Mouse (Mus musculus): ENCODE data around the gene Olfr263. TPM values are rescaled to one million over a fixed set of nuclear protein-coding genes. Genes with fewer than 3 reads are reported as not detected.

Gene Olfr263
- total and polyA plus RNA-seq, 3 experiments: not detected

- peak; percentile 85 for DNase-seq
These were observed 40.4 kb downstream of the Olfr263 start for GRCm38 (mm10) chr13:21169657-21170430.

DNA sequence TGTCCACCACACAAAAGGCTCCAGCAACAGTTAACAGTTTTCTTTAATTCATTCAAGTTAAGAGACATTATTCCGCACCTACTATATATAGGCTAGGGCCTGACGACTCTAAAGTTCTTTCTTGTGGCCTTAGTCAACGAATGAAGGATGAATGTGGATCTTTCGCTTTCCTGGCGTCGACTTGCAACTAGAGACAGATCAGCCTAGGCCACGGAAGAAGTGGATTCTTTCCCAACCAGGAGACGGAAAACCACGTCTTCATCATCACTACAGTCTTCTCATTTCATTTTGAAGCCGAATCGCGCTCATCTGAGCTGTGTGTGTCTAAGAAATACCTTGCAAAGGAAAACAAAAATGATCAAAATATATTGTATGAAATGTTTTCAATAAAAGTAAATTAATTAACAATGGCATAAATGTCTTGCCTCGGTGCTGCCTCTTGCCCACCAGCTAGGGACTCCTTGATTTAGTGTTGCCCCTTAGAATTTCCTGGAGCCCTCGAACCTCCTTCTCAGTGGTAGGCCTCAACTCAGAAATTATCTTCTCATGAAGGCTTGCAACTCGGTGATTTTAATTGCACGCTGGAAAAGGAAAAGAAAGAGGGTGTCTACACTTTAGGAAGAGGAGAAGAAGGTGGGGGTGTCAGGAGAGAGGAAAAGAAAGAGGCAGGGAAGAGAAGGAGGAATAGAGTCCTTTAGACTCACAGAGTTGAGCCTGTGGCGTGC lies 41.2 kb downstream of the Olfr263 start:
- DNase-seq: no peak

GRCm38 (mm10) chr13:21171156-21171530 lies 41.7 kb downstream of the Olfr263 start:
- DNase-seq: no peak

GRCm38 (mm10) chr13:21171600-21172150 lies 42.2 kb downstream of the Olfr263 start:
- peak; percentile 32 for DNase-seq

DNA sequence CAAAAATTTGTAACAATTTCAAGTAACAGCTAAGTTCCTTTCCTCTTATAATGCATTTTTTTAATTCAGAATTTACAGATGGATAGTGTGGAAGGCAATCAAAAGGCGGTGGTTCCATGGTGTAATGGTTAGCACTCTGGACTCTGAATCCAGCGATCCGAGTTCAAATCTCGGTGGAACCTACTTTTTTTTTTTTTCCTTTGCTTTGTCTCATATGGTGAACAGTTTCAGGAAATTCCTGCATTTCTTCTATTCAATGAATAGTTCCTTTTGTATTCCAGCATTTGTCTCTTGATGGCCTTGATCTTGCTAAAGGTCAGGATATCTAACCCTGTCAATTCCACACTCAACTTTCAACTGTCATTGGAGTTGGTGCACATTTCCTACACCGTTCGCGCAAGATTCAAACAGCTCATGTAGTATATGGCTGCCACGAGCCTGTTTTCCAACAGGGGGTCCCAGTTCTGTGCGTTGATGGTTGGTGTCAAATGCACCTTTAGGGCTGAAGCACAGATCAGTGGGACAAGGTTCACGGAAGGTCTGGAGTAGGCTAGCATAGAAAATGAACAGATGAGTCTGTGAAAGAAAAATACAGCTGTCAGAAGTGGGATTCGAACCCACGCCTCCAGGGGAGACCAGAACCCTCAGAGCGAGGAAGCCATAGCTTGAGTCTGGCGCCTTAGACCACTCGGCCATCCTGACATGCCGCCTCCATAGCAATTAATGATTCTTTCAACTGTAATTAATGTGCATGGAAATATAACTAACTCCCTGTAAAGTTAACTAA lies 43.0 kb downstream of the Olfr263 start:
- DNase-seq: peak; percentile 78

GRCm38 (mm10) chr13:21173072-21173471 lies 43.6 kb downstream of the Olfr263 start:
- peak; percentile 89 for DNase-seq

DNA sequence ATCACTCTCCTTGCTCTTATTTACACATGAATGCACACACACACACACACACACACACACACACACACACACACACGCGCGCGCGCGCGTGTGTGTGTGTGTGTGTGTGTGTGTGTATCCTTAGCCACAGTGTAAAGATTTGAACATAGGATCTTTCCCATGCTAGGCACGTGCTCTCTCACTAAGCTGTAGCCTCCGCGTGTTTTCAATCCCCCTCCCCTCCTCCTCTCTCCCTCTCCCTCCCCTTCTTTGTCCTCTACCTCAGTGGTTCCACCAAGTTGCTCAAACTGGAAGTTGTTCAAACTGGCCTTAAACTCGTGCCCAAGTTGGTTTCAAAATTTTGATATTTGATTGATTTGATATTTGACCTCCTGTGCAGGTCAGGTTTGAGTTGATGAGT lies 47.3 kb downstream of the Olfr263 start:
- DNase-seq: no peak

DNA sequence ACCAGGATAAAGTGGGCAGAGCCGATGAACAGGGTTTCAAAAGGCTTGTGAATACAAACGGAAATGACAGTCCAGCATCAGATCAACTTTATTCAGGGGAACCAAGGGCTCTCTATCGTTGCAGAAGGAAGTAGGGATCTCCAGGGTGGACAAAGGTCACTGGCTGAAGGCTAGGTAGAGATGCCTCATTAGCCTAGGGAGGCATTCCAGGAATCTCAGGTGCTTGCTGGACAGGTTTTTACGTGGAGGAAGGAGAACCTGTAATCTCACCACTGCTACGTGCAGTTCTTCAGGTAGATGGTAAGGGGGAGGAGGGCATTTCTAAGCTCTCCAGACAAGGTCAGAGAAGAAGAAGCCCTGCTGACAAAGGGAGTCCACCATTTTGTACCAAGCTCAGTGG lies 48.2 kb downstream of the Olfr263 start:
- no peak for DNase-seq

DNA sequence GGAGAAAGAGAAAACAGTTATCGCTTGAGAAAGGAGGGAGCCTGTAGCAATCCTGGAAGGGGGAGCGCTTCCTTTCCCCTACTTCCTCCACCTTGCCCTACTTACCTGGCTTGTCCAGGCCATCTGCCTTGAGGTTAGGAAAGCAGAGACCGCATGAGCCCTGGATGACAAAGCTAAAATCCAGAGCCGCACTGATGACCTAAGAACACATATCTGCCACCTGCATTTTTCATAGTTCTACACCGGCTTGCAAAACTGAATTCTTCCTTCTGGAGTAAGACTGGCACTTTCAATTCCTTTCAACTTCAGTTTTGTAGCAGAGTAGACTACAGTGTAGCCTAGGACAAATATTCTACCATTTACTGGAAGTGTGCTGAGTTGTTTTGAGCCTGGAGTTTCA lies 48.9 kb downstream of the Olfr263 start:
- no peak for DNase-seq

- DNase-seq: no peak
These were observed 49.9 kb downstream of the Olfr263 start, which contains the start of gene Trim27 for GRCm38 (mm10) chr13:21179367-21179723. TSS of gene Trim27 (plus strand) at chr13:21179445.

DNA sequence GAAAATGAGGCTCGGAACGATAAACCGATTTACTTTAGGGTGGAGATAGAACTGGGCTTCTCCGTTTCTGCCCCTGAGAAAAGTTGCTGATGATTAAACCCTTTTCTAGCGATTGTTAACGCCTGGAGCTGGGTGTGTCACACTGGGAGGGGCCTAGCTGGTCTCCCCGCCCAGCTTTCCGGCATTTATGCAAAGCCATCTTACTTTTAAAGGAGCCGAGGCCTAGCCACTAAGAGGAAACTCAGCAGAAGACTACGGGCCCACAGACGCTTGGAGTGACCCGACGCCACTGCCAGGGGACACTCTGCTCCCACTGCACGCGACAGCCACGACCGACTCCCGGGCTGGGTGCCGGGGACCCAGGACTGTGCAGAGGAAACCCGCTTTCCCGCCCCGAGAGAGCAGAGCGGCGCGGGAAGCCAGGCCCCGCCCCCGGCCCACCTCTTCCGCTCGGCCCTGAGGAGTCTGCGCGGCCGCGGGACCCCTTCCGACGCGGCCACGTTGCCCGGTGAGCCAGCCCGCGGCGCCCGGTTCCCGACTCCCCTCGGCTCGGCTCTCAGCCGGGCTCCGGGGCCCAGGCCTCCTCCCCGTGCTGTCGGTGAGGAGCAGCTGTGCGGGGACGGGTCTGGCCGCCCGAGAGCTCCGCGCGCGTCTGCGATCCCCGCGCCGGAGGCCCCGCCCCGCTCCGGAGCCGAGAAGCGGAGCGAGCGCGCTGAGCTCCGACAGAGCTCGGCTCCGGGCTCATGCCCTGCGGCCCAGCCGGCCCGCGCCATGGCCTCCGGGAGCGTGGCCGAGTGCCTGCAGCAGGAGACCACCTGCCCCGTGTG lies 50.5 kb downstream of the Olfr263 start:
- DNase-seq: peak; percentile 95

- peak; percentile 77 for DNase-seq
These were observed 51.4 kb downstream of the Olfr263 start for GRCm38 (mm10) chr13:21180551-21181530.

DNA sequence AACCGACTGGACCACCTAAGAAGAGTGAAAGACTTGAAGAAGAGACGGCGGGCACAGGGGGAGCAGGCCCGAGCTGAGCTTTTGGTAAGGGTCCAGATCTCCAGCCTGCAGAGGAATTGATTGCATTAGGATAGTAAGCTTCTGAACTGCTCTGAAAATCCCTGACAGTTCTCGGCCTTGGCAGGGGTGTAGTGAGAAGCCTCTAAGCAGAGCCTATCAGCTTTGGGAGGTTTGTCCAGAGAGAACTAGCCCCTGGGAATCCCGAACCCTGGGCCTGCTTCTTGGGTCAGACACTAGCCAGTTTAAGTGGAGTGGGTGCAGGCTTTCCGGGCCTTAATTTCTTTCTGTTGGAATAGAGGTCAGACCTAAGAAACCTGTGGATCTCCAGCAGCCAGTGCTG lies 52.6 kb downstream of the Olfr263 start:
- no peak for DNase-seq

GRCm38 (mm10) chr13:21183066-21183465 lies 53.6 kb downstream of the Olfr263 start:
- no peak for DNase-seq

- no peak for DNase-seq
These were observed 54.2 kb downstream of the Olfr263 start for GRCm38 (mm10) chr13:21183661-21184060.

DNA sequence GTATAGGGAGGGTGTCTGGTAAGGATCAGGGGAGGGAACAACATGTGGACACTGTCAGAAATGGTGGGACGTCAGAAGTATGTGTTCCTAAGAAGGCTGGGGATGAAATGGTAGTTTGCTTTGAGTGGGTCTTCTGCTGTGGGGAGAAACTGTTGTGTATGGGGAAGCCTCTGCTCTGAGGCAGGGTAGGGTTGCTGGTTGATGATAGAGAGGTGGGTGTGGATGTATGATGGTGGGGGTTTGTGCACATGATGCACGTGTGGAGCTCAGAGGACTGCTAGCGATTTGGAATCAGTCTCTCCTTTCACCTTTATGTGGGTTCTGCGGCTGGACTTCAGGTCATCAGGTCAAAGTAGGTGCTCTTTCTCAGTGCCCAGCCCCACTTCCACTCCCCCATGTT lies 56.1 kb downstream of the Olfr263 start:
- no peak for DNase-seq
